Mouse (Mus musculus) thymus, adult 2 months (tissue): ENCODE results near the gene Fsd1. TPM values are rescaled to one million over a fixed set of nuclear protein-coding genes. Genes with fewer than 3 reads are reported as not detected.

Experiments
- DNase-seq: peaks from one replicate; pipeline ENCODE4 v3.0.0; 2021
- H3K27ac ChIP-seq: fragments of 200-500 bp; 2 replicates; pipeline ENCODE4 v1.5.1; 2012; ENCODE audit warnings: low read length, control low read depth; ENCODE audit not compliant: control insufficient read depth, insufficient read depth
- H3K27me3 ChIP-seq: fragments of 200-500 bp; 2 replicates; pipeline ENCODE4 v1.6.1; 2012; ENCODE audit warnings: mild to moderate bottlenecking, low read length, moderate library complexity, mixed read lengths; ENCODE audit not compliant: control insufficient read depth, insufficient read depth
- H3K36me3 ChIP-seq: fragments of 200-500 bp; 2 replicates; pipeline ENCODE4 v1.6.1; 2012; ENCODE audit warnings: mild to moderate bottlenecking, low read length, moderate library complexity; ENCODE audit not compliant: control insufficient read depth, insufficient read depth
- H3K4me1 ChIP-seq: fragments of 200-500 bp; replicated peaks from 2 replicates; pipeline ENCODE4 v1.6.1; 2012; ENCODE audit warnings: low read length; ENCODE audit not compliant: control insufficient read depth, insufficient read depth
- H3K4me3 ChIP-seq: fragments of 200-500 bp; 2 replicates; pipeline ENCODE4 v1.5.1; 2012; ENCODE audit warnings: mild to moderate bottlenecking, low read length, control low read depth, moderate library complexity; ENCODE audit not compliant: control insufficient read depth, insufficient read depth
- CTCF ChIP-seq: fragments of 200-500 bp; IDR thresholded peaks from 2 replicates; pipeline ENCODE4 v1.5.1; 2012; ENCODE audit warnings: mild to moderate bottlenecking, control low read depth, low read length, moderate library complexity, borderline replicate concordance; ENCODE audit not compliant: control insufficient read depth, poor library complexity, insufficient read depth; ENCODE audit errors: extremely low read depth
- POLR2A ChIP-seq: fragments of 200-500 bp; IDR thresholded peaks from 2 replicates; pipeline ENCODE4 v1.6.1; 2012; ENCODE audit warnings: mild to moderate bottlenecking, low read length, control low read depth, moderate library complexity; ENCODE audit not compliant: control insufficient read depth, poor library complexity, insufficient read depth; ENCODE audit errors: extremely low read depth
- WGBS: fragments of 180-500 bp; shearing (Covaris S2); methylation state at CpG from one replicate; pipeline ENCODE4 v1.1.7; 2018; 5-methylcytosine and 5-hydroxymethylcytosine counted together
- polyA plus RNA-seq: library from polyadenylated mRNA; depleted of rRNA; stranded (reverse); fragments of >200 nt; gene quantifications from 2 replicates; pipeline ENCODE4 v1.2.3, GENCODE M21; 2012

The Fsd1 gene
- polyA plus RNA-seq, 1 experiment, result 0.26 TPM

GRCm38 (mm10) chr17:56008356-56009087 lies 22.2 kb downstream of the Fsd1 start:
- 1% methylated on average over 21 of the region's 21 CpGs for WGBS
- H3K4me1 ChIP-seq, result peaks cover 17% of the 10 kb centered on the region

GRCm38 (mm10) chr17:56009088-56009961 lies 23.0 kb downstream of the Fsd1 start:
- Histone ChIP-seq H3K27ac (peak overlapping the region; percentile 47), H3K27me3 (no peaks in the 10 kb centered on the region), H3K4me3 (peak overlapping the region; percentile 87), H3K4me1 (peaks cover 17% of the 10 kb centered on the region), H3K36me3 (no peaks in the 10 kb centered on the region)
- TF ChIP-seq POLR2A, result peak; percentile 84
- TF ChIP-seq CTCF, result peak; percentile 76; the same call in 1 of the 2 replicates
- DNase-seq, result peak; percentile 93
- under 1% methylated on average over 62 of the region's 62 CpGs for WGBS

More at GRCm38 (mm10) chr17:56008356-56009087, 22.2 kb downstream of the Fsd1 start:
- H3K27ac ChIP-seq, result peak overlapping the region; percentile 47
- peak overlapping the region; percentile 87 for H3K4me3 ChIP-seq
- TF ChIP-seq CTCF (no peak), POLR2A (peak; percentile 41; the same call in 1 of the 2 replicates)
- DNase-seq, result peak; percentile 91
- H3K36me3 ChIP-seq, result no peaks in the 10 kb centered on the region
- H3K27me3 ChIP-seq, result no peaks in the 10 kb centered on the region

- 51% methylated on average over 2 of the region's 2 CpGs for WGBS
- no peaks in the 10 kb centered on the region for H3K36me3 ChIP-seq
- H3K4me1 ChIP-seq, result peaks cover 17% of the 10 kb centered on the region
- no peak overlapping the region for H3K27ac ChIP-seq
- no peak for DNase-seq
- no peaks in the 10 kb centered on the region for H3K27me3 ChIP-seq
- H3K4me3 ChIP-seq, result no peak overlapping the region
- TF ChIP-seq POLR2A, result no peak
- TF ChIP-seq CTCF, result no peak
These were observed 23.6 kb downstream of the Fsd1 start for GRCm38 (mm10) chr17:56009962-56010240.

- Histone ChIP-seq H3K4me1 (peaks cover 17% of the 10 kb centered on the region), H3K27me3 (no peaks in the 10 kb centered on the region), H3K4me3 (no peak overlapping the region), H3K27ac (no peak overlapping the region), H3K36me3 (peaks cover 3% of the 10 kb centered on the region; the same call in 1 of the 2 replicates)
- 73% methylated on average over 14 of the region's 14 CpGs for WGBS
- DNase-seq, result no peak
- TF ChIP-seq CTCF (no peak), POLR2A (no peak)
These were observed 23.9 kb downstream of the Fsd1 start for GRCm38 (mm10) chr17:56010255-56010654.

- peak; percentile 82 for DNase-seq
- Histone ChIP-seq H3K4me1 (peaks cover 17% of the 10 kb centered on the region), H3K27me3 (no peaks in the 10 kb centered on the region), H3K4me3 (no peak overlapping the region), H3K36me3 (peaks cover 7% of the 10 kb centered on the region; the same call in 1 of the 2 replicates), H3K27ac (no peak overlapping the region)
- TF ChIP-seq POLR2A, result no peak
- TF ChIP-seq CTCF, result peak; percentile 98
- WGBS, result 12% methylated on average over 9 of the region's 9 CpGs
These were observed 24.4 kb downstream of the Fsd1 start for GRCm38 (mm10) chr17:56010681-56011080.

GRCm38 (mm10) chr17:56011441-56011840 lies 25.1 kb downstream of the Fsd1 start:
- TF ChIP-seq POLR2A (no peak), CTCF (no peak)
- no peak overlapping the region for H3K27ac ChIP-seq
- no peaks in the 10 kb centered on the region for H3K27me3 ChIP-seq
- H3K36me3 ChIP-seq, result peaks cover 14% of the 10 kb centered on the region
- DNase-seq, result no peak
- 95% methylated on average over 7 of the region's 7 CpGs for WGBS
- peaks cover 17% of the 10 kb centered on the region for H3K4me1 ChIP-seq
- H3K4me3 ChIP-seq, result no peak overlapping the region
